Mouse (Mus musculus) stomach, postnatal 0 days (tissue): Measurements from ENCODE around the gene Wdr25. TPM values are rescaled to one million over a fixed set of nuclear protein-coding genes. Genes with fewer than 3 reads are reported as not detected.

Source experiments
- ATAC-seq: fragments of 200-750 bp; cut with Nextera tagmentation; 2 replicates; pipeline ENCODE4 v1.8.0; 2017; ENCODE audit not compliant: low FRiP score, low TSS enrichment
- DNase-seq: peaks from one replicate; pipeline ENCODE4 v3.0.0-alpha.2; 2016; ENCODE audit warnings: low spot score
- H3K27ac ChIP-seq: fragments of 300-500 bp; sonication (generic); replicated peaks from 2 replicates; pipeline ENCODE4 v1.5.1; 2014; ENCODE audit warnings: mild to moderate bottlenecking, control low read depth
- H3K27me3 ChIP-seq: fragments of 300-500 bp; sonication (generic); 2 replicates; pipeline ENCODE4 v1.6.1; 2014; ENCODE audit warnings: low read length; ENCODE audit not compliant: control insufficient read depth, insufficient read depth
- H3K36me3 ChIP-seq: fragments of 300-500 bp; sonication (generic); 2 replicates; pipeline ENCODE4 v1.6.1; 2014; ENCODE audit warnings: low read length, mixed read lengths; ENCODE audit not compliant: control insufficient read depth, insufficient read depth
- H3K4me1 ChIP-seq: fragments of 300-500 bp; sonication (generic); replicated peaks from 2 replicates; pipeline ENCODE4 v1.6.1; 2014; ENCODE audit warnings: antibody characterized with exemption; ENCODE audit not compliant: control insufficient read depth, insufficient read depth
- H3K4me2 ChIP-seq: fragments of 300-500 bp; sonication (generic); replicated peaks from 2 replicates; pipeline ENCODE4 v1.6.1; 2014; ENCODE audit warnings: low read depth, mild to moderate bottlenecking, control low read depth, moderate library complexity
- H3K4me3 ChIP-seq: fragments of 300-500 bp; sonication (generic); 2 replicates; pipeline ENCODE4 v1.5.1; 2014; ENCODE audit warnings: low read depth, low read length, control low read depth
- H3K9ac ChIP-seq: fragments of 300-500 bp; sonication (generic); 2 replicates; pipeline ENCODE4 v1.6.1; 2014; ENCODE audit warnings: mild to moderate bottlenecking, low read length, control low read depth, mixed read lengths
- H3K9me3 ChIP-seq: fragments of 300-500 bp; sonication (generic); 2 replicates; pipeline ENCODE4 v1.6.1; 2016; ENCODE audit warnings: low read length; ENCODE audit not compliant: control insufficient read depth
- CTCF ChIP-seq: IDR thresholded peaks from 2 replicates; pipeline ENCODE4 v1.5.1; 2016; ENCODE audit warnings: antibody characterized with exemption, low read depth, mild to moderate bottlenecking, moderate library complexity
- EP300 ChIP-seq: optimal IDR thresholded peaks from 2 replicates; pipeline ENCODE3; 2016; ENCODE audit warnings: antibody characterized with exemption
- WGBS: fragments of 180-500 bp; shearing (Covaris S2); extraction: QIAGEN DNeasy Blood & Tissue Kit; methylation state at CpG from one replicate; pipeline ENCODE4 v1.1.7; 2014; 5-methylcytosine and 5-hydroxymethylcytosine counted together
- polyA plus RNA-seq: library from polyadenylated mRNA; unstranded; fragments of >200 nt; fragmentation: Nextera tagmentation; extraction: Ambion mirVana; gene quantifications from 2 replicates; pipeline ENCODE4 v1.2.1, GENCODE M21; 2015

Wdr25 gene
- polyA plus RNA-seq, 1 experiment from 2014 or later, result 3.9 TPM

- peaks cover 18% of the 10 kb centered on the region; the same call in 1 of the 2 replicates for H3K36me3 ChIP-seq
- TF ChIP-seq EP300 (no peak), CTCF (no peak)
Observed at GRCm38 (mm10) chr12:108885906-108886305, 7.5 kb upstream of the Wdr25 start.

GRCm38 (mm10) chr12:108887077-108887476 is 6.4 kb upstream of the Wdr25 start:
- Histone ChIP-seq H3K36me3 (peaks cover 18% of the 10 kb centered on the region; the same call in 1 of the 2 replicates), H3K27ac (no peak overlapping the region), H3K4me1 (no peaks in the 10 kb centered on the region), H3K9ac (no peak overlapping the region), H3K4me2 (no peak overlapping the region), H3K9me3 (no peaks in the 10 kb centered on the region), H3K4me3 (no peak overlapping the region), H3K27me3 (no peaks in the 10 kb centered on the region)
- ATAC-seq (peak; percentile 79), DNase-seq (peak; percentile 42)
- WGBS, result 49% methylated on average over 4 of the region's 4 CpGs
- no peak for TF ChIP-seq EP300

More at GRCm38 (mm10) chr12:108885906-108886305, 7.5 kb upstream of the Wdr25 start:
- ATAC-seq (no peak), DNase-seq (no peak)
- Histone ChIP-seq H3K27me3 (no peaks in the 10 kb centered on the region), H3K9ac (no peak overlapping the region), H3K4me1 (no peaks in the 10 kb centered on the region), H3K4me3 (no peak overlapping the region), H3K9me3 (no peaks in the 10 kb centered on the region), H3K27ac (no peak overlapping the region), H3K4me2 (no peak overlapping the region)
- WGBS, result 86% methylated on average over 1 of the region's 1 CpGs

GRCm38 (mm10) chr12:108888632-108889031 is 4.8 kb upstream of the Wdr25 start:
- 69% methylated on average over 4 of the region's 4 CpGs for WGBS
- no peak for DNase-seq

GRCm38 (mm10) chr12:108893715-108894431 is 442 bp downstream of the Wdr25 start, which contains the start of gene Wars:
TSS of gene Wars (minus strand) at chr12:108894174.
- Histone ChIP-seq H3K27me3 (no peaks in the 10 kb centered on the region), H3K27ac (peak within 1 kb of the TSS; percentile 74), H3K4me2 (peak within 1 kb of the TSS; percentile 92), H3K4me3 (peak within 1 kb of the TSS; percentile 92), H3K36me3 (peaks cover 2% of the 10 kb centered on the region; the same call in 1 of the 2 replicates), H3K9me3 (no peaks in the 10 kb centered on the region), H3K9ac (peak within 1 kb of the TSS; percentile 75), H3K4me1 (no peaks in the 10 kb centered on the region; the same call in 1 of the 2 replicates)
- peak; percentile 99 for ATAC-seq
- under 1% methylated on average over 54 of the region's 58 CpGs for WGBS
- DNase-seq, result peak; percentile 97
- TF ChIP-seq EP300 (no peak), CTCF (peak; percentile 3; the same call in 1 of the 2 replicates)

More at GRCm38 (mm10) chr12:108888632-108889031, 4.8 kb upstream of the Wdr25 start:
- H3K4me3 ChIP-seq, result no peak overlapping the region
- H3K9me3 ChIP-seq, result no peaks in the 10 kb centered on the region
- no peaks in the 10 kb centered on the region; the same call in 1 of the 2 replicates for H3K4me1 ChIP-seq
- no peaks in the 10 kb centered on the region for H3K27me3 ChIP-seq
- H3K4me2 ChIP-seq, result no peak overlapping the region
- peaks cover 18% of the 10 kb centered on the region; the same call in 1 of the 2 replicates for H3K36me3 ChIP-seq
- no peak for ATAC-seq
- TF ChIP-seq CTCF (no peak), EP300 (no peak)
- no peak overlapping the region for H3K9ac ChIP-seq
- peak overlapping the region; percentile 13; the same call in 1 of the 2 replicates for H3K27ac ChIP-seq

- TF ChIP-seq CTCF, result no peak
- TF ChIP-seq EP300, result no peak
- no peak for DNase-seq
- no peak overlapping the region; the same call in 1 of the 2 replicates for H3K27ac ChIP-seq
- peak overlapping the region; percentile 77 for H3K4me2 ChIP-seq
- 2% methylated on average over 7 of the region's 7 CpGs for WGBS
- peak overlapping the region; percentile 70 for H3K9ac ChIP-seq
- no peaks in the 10 kb centered on the region; the same call in 1 of the 2 replicates for H3K4me1 ChIP-seq
- H3K36me3 ChIP-seq, result peaks cover 2% of the 10 kb centered on the region; the same call in 1 of the 2 replicates
- no peak for ATAC-seq
- H3K9me3 ChIP-seq, result no peaks in the 10 kb centered on the region
- H3K4me3 ChIP-seq, result peak overlapping the region; percentile 92
- H3K27me3 ChIP-seq, result no peaks in the 10 kb centered on the region
Observed at GRCm38 (mm10) chr12:108894432-108894816, 993 bp downstream of the Wdr25 start.

GRCm38 (mm10) chr12:108896006-108896405 is 2.6 kb downstream of the Wdr25 start:
- Histone ChIP-seq H3K4me2 (no peak overlapping the region), H3K9me3 (no peaks in the 10 kb centered on the region), H3K36me3 (peaks cover 2% of the 10 kb centered on the region; the same call in 1 of the 2 replicates), H3K9ac (no peak overlapping the region), H3K27ac (no peak overlapping the region), H3K4me1 (no peaks in the 10 kb centered on the region; the same call in 1 of the 2 replicates), H3K4me3 (no peak overlapping the region), H3K27me3 (no peaks in the 10 kb centered on the region)
- DNase-seq, result peak; percentile 53
- no peak for ATAC-seq
- TF ChIP-seq CTCF, result peak; percentile 74
- TF ChIP-seq EP300, result no peak
- WGBS, result 50% methylated on average over 3 of the region's 3 CpGs
